Mouse (Mus musculus) forebrain, embryonic 14.5 days (tissue): ENCODE measurements around the gene Stambpl1. TPM values are rescaled to one million over a fixed set of nuclear protein-coding genes. Genes with fewer than 3 reads are reported as not detected.

Experiments used
- ATAC-seq: fragments of 200-750 bp; cut with Nextera tagmentation; 2 replicates; pipeline ENCODE4 v1.8.0; 2017; ENCODE audit warnings: mild to moderate bottlenecking, moderate library complexity
- DNase-seq: peaks from one replicate; pipeline ENCODE4 v3.0.0-alpha.2; 2015; ENCODE audit warnings: low spot score
- H3K27ac ChIP-seq: fragments of 300-500 bp; sonication (generic); 2 replicates; pipeline ENCODE4 v1.5.1; 2014; ENCODE audit warnings: low read depth, mild to moderate bottlenecking, control low read depth, low read length, moderate library complexity
- H3K27me3 ChIP-seq: fragments of 300-500 bp; sonication (generic); replicated peaks from 2 replicates; pipeline ENCODE4 v1.6.1; 2014; ENCODE audit warnings: low read length, control low read depth, mixed read lengths; ENCODE audit not compliant: control insufficient read depth, insufficient read depth
- H3K36me3 ChIP-seq: fragments of 300-500 bp; sonication (generic); 2 replicates; pipeline ENCODE4 v1.6.1; 2014; ENCODE audit warnings: low read length, control low read depth; ENCODE audit not compliant: control insufficient read depth, insufficient read depth
- H3K4me1 ChIP-seq: fragments of 300-500 bp; sonication (generic); 2 replicates; pipeline ENCODE4 v1.6.1; 2014; ENCODE audit warnings: antibody characterized with exemption, low read length, control low read depth; ENCODE audit not compliant: control insufficient read depth, insufficient read depth
- H3K4me2 ChIP-seq: fragments of 300-500 bp; sonication (generic); 2 replicates; pipeline ENCODE4 v1.6.1; 2014; ENCODE audit warnings: mild to moderate bottlenecking, control low read depth, low read length
- H3K4me3 ChIP-seq: fragments of 300-500 bp; sonication (generic); 2 replicates; pipeline ENCODE4 v1.5.1; 2014; ENCODE audit warnings: low read depth, low read length, control low read depth
- H3K9ac ChIP-seq: fragments of 300-500 bp; sonication (generic); 2 replicates; pipeline ENCODE4 v1.6.1; 2014; ENCODE audit warnings: mild to moderate bottlenecking, low read length, control low read depth, moderate library complexity
- H3K9me3 ChIP-seq: fragments of 300-500 bp; sonication (generic); replicated peaks from 2 replicates; pipeline ENCODE4 v1.6.1; 2016; ENCODE audit warnings: low read length, control low read depth, mixed read lengths; ENCODE audit not compliant: control insufficient read depth
- WGBS: fragments of 180-500 bp; shearing (Covaris S2); extraction: QIAGEN DNeasy Blood & Tissue Kit; methylation state at CpG from one replicate; pipeline ENCODE4 v1.1.7; 2014; 5-methylcytosine and 5-hydroxymethylcytosine counted together
- polyA plus RNA-seq: library from polyadenylated mRNA; unstranded; fragments of >200 nt; fragmentation: Nextera tagmentation; extraction: Ambion mirVana; gene quantifications from 2 replicates; pipeline ENCODE4 v1.2.1, GENCODE M21; 2014

The Stambpl1 gene
- polyA plus RNA-seq, 1 experiment from 2014 or later = 5.6 TPM

GRCm38 (mm10) chr19:34206760-34207440 is 14.9 kb downstream of the Stambpl1 start:
- Histone ChIP-seq H3K4me3 (no peak overlapping the region), H3K4me1 (no peaks in the 10 kb centered on the region), H3K9ac (no peak overlapping the region), H3K9me3 (no peaks in the 10 kb centered on the region), H3K4me2 (no peak overlapping the region), H3K27ac (no peak overlapping the region), H3K27me3 (no peaks in the 10 kb centered on the region), H3K36me3 (no peaks in the 10 kb centered on the region)
- DNase-seq (no peak), ATAC-seq (no peak)
- whole genome bisulfite sequencing = 91% methylated on average over 8 of the region's 8 CpGs

GRCm38 (mm10) chr19:34209031-34209430 is 17.0 kb downstream of the Stambpl1 start:
- Histone ChIP-seq H3K9me3 (no peaks in the 10 kb centered on the region), H3K4me1 (no peaks in the 10 kb centered on the region), H3K4me3 (no peak overlapping the region), H3K4me2 (no peak overlapping the region), H3K9ac (no peak overlapping the region), H3K27me3 (no peaks in the 10 kb centered on the region), H3K36me3 (no peaks in the 10 kb centered on the region), H3K27ac (no peak overlapping the region)
- WGBS = 90% methylated on average over 3 of the region's 3 CpGs
- DNase-seq (no peak), ATAC-seq (no peak)

- 85% methylated on average over 8 of the region's 8 CpGs for WGBS
- DNase-seq = no peak
Measured at GRCm38 (mm10) chr19:34209930-34210581, 18.0 kb downstream of the Stambpl1 start.

GRCm38 (mm10) chr19:34210841-34211240 is 18.8 kb downstream of the Stambpl1 start:
- ATAC-seq (no peak), DNase-seq (no peak)
- WGBS = 68% methylated on average over 2 of the region's 2 CpGs
- H3K27me3 ChIP-seq = no peaks in the 10 kb centered on the region
- H3K4me1 ChIP-seq = no peaks in the 10 kb centered on the region
- no peak overlapping the region for H3K4me2 ChIP-seq
- no peak overlapping the region for H3K4me3 ChIP-seq
- no peak overlapping the region for H3K9ac ChIP-seq
- H3K9me3 ChIP-seq = no peaks in the 10 kb centered on the region
- no peak overlapping the region for H3K27ac ChIP-seq
- no peaks in the 10 kb centered on the region for H3K36me3 ChIP-seq

More at GRCm38 (mm10) chr19:34209930-34210581, 18.0 kb downstream of the Stambpl1 start:
- no peaks in the 10 kb centered on the region for H3K9me3 ChIP-seq
- no peak overlapping the region for H3K9ac ChIP-seq
- H3K4me3 ChIP-seq = no peak overlapping the region
- H3K4me1 ChIP-seq = no peaks in the 10 kb centered on the region
- no peak overlapping the region for H3K27ac ChIP-seq
- ATAC-seq = no peak
- H3K36me3 ChIP-seq = no peaks in the 10 kb centered on the region
- no peaks in the 10 kb centered on the region for H3K27me3 ChIP-seq
- H3K4me2 ChIP-seq = no peak overlapping the region

GRCm38 (mm10) chr19:34212489-34213250 is 20.6 kb downstream of the Stambpl1 start:
- no peak overlapping the region for H3K9ac ChIP-seq
- no peaks in the 10 kb centered on the region for H3K9me3 ChIP-seq
- H3K27me3 ChIP-seq = no peaks in the 10 kb centered on the region
- no peak for DNase-seq
- no peak for ATAC-seq
- 0 out of 2 replicates have a peak, but pooled peaks cover 4% of the 10 kb centered on the region for H3K4me1 ChIP-seq
- WGBS = 92% methylated on average over 12 of the region's 12 CpGs
- H3K36me3 ChIP-seq = no peaks in the 10 kb centered on the region
- no peak overlapping the region for H3K27ac ChIP-seq
- H3K4me2 ChIP-seq = no peak overlapping the region
- H3K4me3 ChIP-seq = no peak overlapping the region

- Histone ChIP-seq H3K9ac (no peak overlapping the region), H3K27me3 (no peaks in the 10 kb centered on the region), H3K27ac (no peak overlapping the region), H3K36me3 (no peaks in the 10 kb centered on the region), H3K4me1 (0 out of 2 replicates have a peak, but pooled peaks cover 4% of the 10 kb centered on the region), H3K4me2 (no peak overlapping the region), H3K9me3 (no peaks in the 10 kb centered on the region), H3K4me3 (no peak overlapping the region)
- ATAC-seq (no peak), DNase-seq (no peak)
Measured at GRCm38 (mm10) chr19:34213251-34213645, 21.2 kb downstream of the Stambpl1 start.

- Histone ChIP-seq H3K4me3 (no peak overlapping the region), H3K9ac (no peak overlapping the region), H3K27ac (no peak overlapping the region), H3K36me3 (no peaks in the 10 kb centered on the region), H3K27me3 (no peaks in the 10 kb centered on the region), H3K4me2 (no peak overlapping the region), H3K9me3 (no peaks in the 10 kb centered on the region), H3K4me1 (0 out of 2 replicates have a peak, but pooled peaks cover 4% of the 10 kb centered on the region)
- ATAC-seq (no peak), DNase-seq (no peak)
- 65% methylated on average over 4 of the region's 4 CpGs for WGBS
Measured at GRCm38 (mm10) chr19:34214136-34214535, 22.1 kb downstream of the Stambpl1 start.

GRCm38 (mm10) chr19:34216956-34217355 is 24.9 kb downstream of the Stambpl1 start:
- Histone ChIP-seq H3K9me3 (no peaks in the 10 kb centered on the region), H3K9ac (no peak overlapping the region), H3K27ac (no peak overlapping the region), H3K4me2 (no peak overlapping the region), H3K36me3 (no peaks in the 10 kb centered on the region), H3K4me3 (no peak overlapping the region), H3K4me1 (0 out of 2 replicates have a peak, but pooled peaks cover 4% of the 10 kb centered on the region), H3K27me3 (no peaks in the 10 kb centered on the region)
- ATAC-seq (no peak), DNase-seq (peak; percentile 30)
- 83% methylated on average over 5 of the region's 5 CpGs for WGBS
